Mouse (Mus musculus) thymus, postnatal 0 days (tissue): ENCODE data around the gene Atf1. TPM values are rescaled to one million over a fixed set of nuclear protein-coding genes. Genes with fewer than 3 reads are reported as not detected.

ENCODE experiments used
- DNase-seq: peaks from one replicate; pipeline ENCODE4 v3.0.0-alpha.2; 2015; ENCODE audit warnings: low spot score
- polyA plus RNA-seq: library from polyadenylated mRNA; unstranded; fragments of >200 nt; fragmentation: Nextera tagmentation; extraction: Ambion mirVana; gene quantifications from 2 replicates; pipeline ENCODE4 v1.2.1, GENCODE M21; 2015

Gene Atf1
- polyA plus RNA-seq, 1 experiment from 2014 or later, result 66.9 TPM

DNA sequence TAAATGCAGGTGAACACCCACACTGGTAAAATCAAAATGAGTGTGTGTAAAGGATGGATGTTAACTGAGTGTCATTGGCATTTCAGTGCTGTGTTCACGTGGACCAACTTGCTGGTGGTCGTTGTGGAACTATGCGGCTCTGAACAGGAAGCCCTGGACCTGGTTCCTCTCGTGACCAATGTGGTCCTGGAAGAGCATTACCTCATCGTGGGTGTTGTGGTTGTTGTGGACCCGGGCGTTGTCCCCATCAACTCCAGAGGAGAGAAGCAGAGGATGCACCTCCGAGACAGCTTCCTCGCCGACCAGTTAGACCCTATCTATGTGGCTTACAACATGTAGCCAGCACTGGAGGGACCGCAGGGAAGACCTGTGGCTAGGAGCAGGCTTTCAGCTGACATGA is 12.5 kb upstream of the Atf1 start:
- no peak for DNase-seq

DNA sequence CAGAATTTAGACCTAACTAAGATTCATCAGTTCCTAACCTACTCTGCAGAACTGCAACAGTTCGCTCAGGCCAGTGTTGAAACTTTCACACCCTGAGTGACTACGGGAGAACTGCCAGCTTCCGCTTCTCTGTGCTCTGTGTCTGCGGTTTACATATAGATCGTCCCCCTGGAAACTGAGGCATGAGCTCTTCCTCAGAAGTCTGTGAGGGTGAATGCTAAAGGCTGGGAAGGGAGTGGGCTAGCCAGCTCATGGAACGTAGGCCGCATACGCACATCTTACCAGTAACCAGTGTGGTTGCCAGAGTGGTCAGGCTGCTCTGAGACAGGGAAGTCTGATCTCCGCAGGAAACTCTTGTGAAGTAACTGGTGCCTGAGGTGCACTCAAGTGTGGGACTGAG is 11.4 kb upstream of the Atf1 start:
- DNase-seq, result no peak

DNA sequence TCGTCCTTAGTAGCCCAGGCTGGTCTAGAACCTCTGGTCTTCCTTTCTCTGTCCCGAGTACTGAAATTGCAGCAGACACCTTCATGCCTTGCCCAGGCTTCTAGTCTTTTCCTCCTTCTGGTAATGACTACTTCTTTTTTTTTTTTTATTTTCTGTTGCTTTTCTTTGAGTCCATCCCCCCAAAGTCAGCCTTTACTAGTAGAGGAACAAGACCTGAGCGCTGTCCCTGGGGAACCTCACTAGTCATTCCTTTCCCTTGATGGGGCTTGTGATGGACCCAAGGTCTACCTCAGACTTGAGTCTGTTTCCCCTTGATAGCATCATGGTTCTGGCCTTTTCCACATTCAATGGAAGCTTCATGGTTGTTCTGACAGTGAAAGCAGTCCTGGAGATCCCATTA is 9.6 kb upstream of the Atf1 start:
- no peak for DNase-seq

DNA sequence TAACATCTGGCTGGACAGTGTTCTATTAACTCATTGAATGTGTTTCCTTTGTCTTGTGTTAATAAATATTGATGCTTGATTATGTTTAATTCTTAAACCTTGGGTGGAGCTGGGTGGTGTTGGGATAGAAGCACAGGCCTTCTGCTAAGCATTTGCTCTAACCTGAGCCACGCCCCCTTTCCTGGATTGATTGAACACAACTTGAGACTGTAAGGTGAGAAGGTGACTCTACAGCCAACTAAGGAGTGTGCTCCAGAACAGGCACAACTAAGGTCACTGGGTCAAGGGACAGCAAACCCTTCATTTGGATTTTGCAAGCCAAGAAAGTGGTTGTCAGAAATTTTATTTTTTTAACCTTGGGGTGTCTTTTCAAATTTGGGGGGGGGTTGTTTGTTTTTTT is 8.2 kb upstream of the Atf1 start:
- DNase-seq, result no peak

- no peak for DNase-seq
Observed at GRCm38 (mm10) chr15:100220916-100221315, 6.7 kb upstream of the Atf1 start.

DNA sequence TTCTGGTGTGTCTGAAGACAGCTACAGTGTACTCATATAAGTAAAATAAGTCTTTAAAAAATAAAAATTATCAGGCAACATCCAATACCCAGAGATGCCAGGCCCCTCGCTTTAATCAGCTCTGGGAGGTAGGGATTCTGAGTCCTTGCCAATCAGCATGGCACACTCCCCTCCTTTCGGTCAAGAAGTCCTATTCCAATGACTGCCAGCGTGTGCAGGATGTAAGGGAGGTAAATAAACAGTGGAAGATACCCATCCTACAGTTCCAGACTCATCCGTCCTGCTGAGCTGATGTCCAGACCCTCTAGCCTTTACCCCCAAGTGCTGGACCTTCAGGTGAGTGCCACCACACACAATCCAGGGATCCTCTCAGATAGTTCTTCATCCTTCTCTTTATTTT is 2.2 kb upstream of the Atf1 start:
- no peak for DNase-seq

- no peak for DNase-seq
Observed at GRCm38 (mm10) chr15:100225891-100226290, 1.7 kb upstream of the Atf1 start.

- DNase-seq, result no peak
Observed at GRCm38 (mm10) chr15:100227031-100227662, 472 bp upstream of the Atf1 start.

DNA sequence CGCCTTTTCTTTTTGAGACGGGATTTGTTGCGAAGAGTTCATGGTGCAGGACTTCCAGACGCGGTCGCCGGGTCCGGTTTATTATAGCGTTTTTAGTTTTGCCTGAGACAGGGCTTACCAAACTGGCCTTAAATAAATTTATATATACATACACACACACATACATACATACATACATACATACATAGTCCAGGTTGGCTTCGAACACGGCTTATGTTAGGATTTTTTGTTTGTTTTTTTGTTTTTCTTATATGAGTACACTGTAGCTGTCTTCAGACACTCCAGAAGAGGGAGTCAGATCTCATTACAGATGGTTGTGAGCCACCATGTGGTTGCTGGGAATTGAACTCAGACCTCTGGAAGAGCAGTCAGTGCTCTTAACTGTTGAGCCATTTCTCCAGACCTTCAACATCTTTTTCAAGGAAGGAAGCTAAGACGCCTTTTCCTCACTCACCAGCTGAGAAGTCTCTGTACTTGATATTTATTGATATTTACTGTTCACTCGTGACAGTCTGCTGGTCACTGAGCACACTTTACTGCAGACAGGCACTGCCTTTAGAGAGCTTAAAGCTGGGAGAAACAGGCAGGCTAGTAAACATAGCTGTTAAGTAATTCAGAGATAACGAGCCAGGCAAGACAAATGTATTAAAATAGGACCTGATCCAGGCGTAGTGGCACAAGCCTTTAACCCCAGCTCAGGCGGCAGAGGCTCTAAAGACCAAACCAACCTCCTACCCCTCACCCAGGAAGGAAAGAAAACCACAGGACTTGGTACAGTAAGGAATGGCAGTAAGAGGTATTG is 1.1 kb downstream of the Atf1 start:
- DNase-seq, result peak; percentile 6

GRCm38 (mm10) chr15:100230655-100231054 is 3.0 kb downstream of the Atf1 start:
- DNase-seq, result peak; percentile 24

DNA sequence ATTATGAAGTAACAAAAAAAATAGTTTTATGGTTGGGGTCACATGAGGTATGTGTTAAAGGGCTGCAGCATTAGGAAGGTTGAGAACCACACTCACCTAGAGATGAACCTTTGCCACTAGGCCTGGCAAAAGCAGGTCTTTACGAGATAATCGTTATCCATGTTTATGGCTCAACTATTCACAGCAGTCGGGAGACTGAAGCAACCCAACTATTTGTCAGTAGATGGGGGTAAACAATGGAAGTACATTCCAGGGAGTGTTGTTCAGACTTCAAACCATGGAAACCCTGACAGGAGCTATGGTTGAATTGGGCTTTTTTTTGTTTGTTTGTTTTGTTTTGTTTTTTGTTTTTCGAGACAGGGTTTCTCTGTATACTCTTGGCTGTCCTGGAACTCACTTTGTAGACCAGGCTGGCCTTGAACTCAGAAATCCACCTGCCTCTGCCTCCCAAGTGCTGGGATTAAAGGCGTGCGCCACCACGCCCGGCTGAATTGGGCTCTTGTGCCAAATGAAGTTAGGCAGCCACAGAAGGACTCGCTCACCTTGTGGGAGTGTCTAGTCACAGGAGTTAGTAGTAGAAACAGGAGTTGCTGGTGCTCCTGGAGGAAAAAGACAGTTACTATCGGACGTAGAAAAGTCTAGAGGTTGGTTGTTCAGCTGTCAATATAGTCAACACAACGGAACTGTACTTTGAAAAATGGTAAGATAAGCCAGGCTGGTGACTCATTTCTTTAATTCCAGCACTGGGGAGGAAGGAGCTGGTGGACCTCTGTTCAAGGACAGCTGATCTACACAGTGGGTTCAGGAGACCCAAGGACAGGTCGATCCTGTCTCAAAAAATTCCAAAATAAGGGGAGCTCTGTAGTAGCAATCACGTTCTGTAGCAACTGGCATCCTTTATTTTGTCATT is 4.3 kb downstream of the Atf1 start:
- no peak for DNase-seq

DNA sequence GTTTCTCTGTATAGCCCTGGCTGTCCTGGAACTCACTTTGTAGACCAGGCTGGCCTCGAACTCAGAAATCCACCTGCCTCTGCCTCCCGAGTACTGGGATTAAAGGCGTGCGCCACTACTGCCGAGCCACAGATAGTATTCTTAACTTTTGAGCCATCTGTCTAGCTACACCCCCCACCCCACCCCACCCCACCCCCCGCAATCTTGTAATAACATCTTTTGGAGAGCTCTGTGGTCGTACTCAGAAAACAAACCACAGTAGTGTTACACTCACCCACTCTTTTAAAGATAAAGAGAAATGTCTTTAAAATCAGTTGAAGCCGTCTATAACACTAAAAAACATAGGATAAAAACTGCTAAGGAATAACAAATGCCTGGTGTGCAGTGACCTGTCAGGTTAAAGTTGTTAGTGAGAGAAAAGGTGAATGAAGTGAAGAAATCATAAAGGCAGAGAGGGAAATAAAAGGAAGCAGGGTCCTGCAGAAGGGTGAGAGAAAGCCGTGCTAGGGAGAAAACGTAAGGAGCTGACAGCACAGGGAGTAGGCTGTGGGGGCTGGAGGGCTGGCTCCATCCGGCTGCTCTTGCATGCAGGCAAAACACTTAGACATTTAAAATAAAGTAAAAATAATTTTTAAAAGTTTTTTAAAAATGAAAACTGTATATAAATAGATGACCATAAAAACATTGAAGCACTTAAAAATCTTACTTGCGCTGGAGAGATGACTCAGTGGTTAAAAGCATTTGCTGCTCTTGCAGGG is 7.8 kb downstream of the Atf1 start:
- no peak for DNase-seq

GRCm38 (mm10) chr15:100236952-100237351 is 9.3 kb downstream of the Atf1 start:
- no peak for DNase-seq

DNA sequence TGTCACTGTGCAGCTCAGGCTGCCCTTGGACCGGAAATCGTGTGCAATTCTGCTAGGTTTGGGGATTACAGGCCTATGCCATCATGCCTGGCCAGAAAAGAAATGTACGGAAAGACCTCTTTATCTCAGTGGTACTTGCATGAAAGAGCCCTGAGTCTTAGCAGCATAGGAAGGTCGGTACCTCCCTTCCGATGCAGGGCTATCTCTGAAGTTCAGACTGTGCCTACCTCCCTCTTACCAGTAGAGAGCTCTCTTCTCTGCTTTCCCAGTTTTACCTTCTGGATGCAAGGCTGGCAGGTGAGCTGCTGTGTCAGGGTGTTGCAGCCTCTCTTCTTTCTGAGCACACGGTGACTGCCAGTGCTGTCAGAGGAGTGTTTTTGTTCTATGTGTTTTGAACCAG is 14.2 kb downstream of the Atf1 start:
- DNase-seq, result no peak

GRCm38 (mm10) chr15:100245951-100246350 is 18.3 kb downstream of the Atf1 start:
- no peak for DNase-seq

DNA sequence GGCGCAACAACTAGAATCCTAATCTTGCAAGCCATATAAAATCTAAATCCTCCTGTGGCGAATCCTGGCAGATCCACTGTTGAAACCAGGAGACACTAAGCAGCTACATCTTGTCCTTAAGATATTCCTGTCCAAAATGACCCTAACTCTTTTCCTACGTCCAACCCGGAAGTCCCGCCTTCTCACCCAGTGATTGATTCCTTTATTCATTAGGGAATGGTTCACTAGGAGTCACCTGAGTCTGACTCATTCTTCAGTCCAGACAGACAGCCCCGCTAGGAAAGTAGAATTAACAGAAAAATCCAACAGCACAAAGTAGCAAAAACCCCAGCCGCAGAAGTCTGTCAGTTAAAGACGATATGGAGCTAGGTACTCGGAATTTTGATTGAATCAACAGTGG is 19.7 kb downstream of the Atf1 start:
- DNase-seq, result no peak

DNA sequence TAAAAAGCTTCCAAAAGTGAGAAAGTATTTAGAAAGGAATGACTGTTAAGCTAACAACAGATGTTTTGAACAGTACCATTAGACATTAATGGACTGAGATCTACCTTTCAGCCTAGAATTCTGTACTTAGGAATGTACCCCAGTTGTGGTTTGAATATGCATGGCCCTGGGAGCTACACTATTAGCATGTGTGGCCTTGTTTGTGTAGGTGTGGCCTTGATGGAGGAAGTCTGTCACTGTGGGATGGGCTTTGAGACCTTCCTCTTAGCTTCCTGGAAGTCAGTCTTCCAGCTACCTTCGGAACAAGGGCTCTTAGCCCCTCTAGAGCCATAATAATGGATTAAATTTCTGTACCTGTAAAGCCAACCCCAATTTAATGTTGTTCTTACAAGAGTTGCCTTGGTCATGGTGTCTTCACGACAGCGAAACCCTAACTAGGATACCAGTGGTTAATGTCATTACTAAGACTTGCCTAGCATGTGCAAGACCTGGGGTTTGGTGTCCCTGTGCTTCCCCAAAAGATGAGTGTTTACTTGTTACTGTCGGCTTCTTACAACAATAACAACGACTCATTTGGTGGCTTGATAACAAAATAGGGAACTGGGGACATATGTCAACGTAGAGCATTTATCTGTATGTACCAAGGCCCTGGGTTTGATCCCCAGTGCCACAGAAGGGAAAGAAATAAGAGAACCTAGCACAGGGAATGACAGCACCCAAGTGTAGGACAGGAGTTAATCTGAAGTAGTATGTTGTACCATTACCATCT is 21.2 kb downstream of the Atf1 start:
- no peak for DNase-seq

- DNase-seq, result no peak
Observed at GRCm38 (mm10) chr15:100251153-100251780, 23.6 kb downstream of the Atf1 start.

DNA sequence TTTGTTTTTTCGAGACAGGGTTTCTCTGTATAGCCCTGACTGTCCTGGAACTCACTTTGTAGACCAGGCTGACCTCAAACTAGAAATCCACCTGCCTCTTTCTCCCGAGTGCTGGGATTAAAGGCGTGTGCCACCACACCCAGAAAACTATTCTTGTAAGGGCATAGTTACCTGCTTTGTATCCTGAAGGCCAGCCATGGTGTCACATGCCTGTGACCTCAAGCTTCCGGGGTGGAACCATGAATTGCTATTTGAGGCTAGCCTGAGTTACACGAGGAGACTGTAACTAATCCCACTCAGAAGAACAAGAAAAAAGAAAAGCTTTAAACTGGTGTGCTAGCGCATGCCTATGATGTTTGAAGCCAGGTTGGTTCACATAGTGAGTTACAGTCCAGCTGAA is 28.8 kb downstream of the Atf1 start:
- DNase-seq, result no peak

DNA sequence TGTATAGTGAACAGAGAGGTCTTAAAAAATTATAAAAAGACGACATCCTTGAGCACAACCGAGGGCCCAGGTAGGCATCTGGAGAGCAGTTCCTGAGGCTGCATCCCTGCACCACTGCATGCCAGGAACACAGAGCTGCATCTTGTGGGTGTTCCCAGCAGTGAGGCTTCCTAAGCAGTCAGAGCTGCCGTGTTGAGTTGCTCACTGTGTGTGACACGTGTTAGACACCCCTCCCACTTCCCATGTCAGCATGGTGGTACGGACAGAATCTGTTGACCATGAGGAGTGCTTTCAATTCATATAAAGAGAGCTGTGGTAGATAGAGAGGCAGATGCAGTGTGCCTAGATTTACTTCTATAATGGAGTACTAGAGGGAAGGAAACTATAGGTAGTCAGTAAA is 29.7 kb downstream of the Atf1 start:
- no peak for DNase-seq
